Mouse (Mus musculus) neural tube, embryonic 15.5 days (tissue): ENCODE data around the gene Apaf1. TPM values are rescaled to one million over a fixed set of nuclear protein-coding genes. Genes with fewer than 3 reads are reported as not detected.

ENCODE experiments used
- ATAC-seq: fragments of 200-750 bp; cut with Nextera tagmentation; 2 replicates; pipeline ENCODE4 v1.8.0; 2017; ENCODE audit warnings: mild to moderate bottlenecking, moderate TSS enrichment, moderate library complexity; ENCODE audit not compliant: low FRiP score
- H3K27ac ChIP-seq: fragments of 300-500 bp; sonication (generic); replicated peaks from 2 replicates; pipeline ENCODE4 v1.5.1; 2015; ENCODE audit warnings: mild to moderate bottlenecking, inconsistent platforms
- H3K27me3 ChIP-seq: fragments of 300-500 bp; sonication (generic); replicated peaks from 2 replicates; pipeline ENCODE4 v1.6.1; 2015; ENCODE audit warnings: inconsistent platforms
- H3K36me3 ChIP-seq: fragments of 300-500 bp; sonication (generic); 2 replicates; pipeline ENCODE4 v1.6.1; 2015; ENCODE audit warnings: inconsistent platforms
- H3K4me1 ChIP-seq: fragments of 300-500 bp; sonication (generic); 2 replicates; pipeline ENCODE4 v1.6.1; 2015; ENCODE audit warnings: inconsistent platforms
- H3K4me2 ChIP-seq: fragments of 300-500 bp; sonication (generic); 2 replicates; pipeline ENCODE4 v1.6.1; 2015; ENCODE audit warnings: inconsistent platforms, mild to moderate bottlenecking, moderate library complexity
- H3K4me3 ChIP-seq: fragments of 300-500 bp; sonication (generic); replicated peaks from 2 replicates; pipeline ENCODE4 v1.5.1; 2015; ENCODE audit warnings: mild to moderate bottlenecking, inconsistent platforms
- H3K9ac ChIP-seq: fragments of 300-500 bp; sonication (generic); replicated peaks from 2 replicates; pipeline ENCODE4 v1.6.1; 2015; ENCODE audit warnings: mild to moderate bottlenecking, inconsistent platforms
- H3K9me3 ChIP-seq: fragments of 300-500 bp; sonication (generic); replicated peaks from 2 replicates; pipeline ENCODE4 v1.6.1; 2016; ENCODE audit warnings: inconsistent platforms
- WGBS: fragments of 180-500 bp; shearing (Covaris S2); methylation state at CpG from one replicate; pipeline ENCODE4 v1.1.7; 2015; ENCODE audit warnings: mixed read lengths; 5-methylcytosine and 5-hydroxymethylcytosine counted together
- polyA plus RNA-seq: library from polyadenylated mRNA; unstranded; fragments of >200 nt; fragmentation: Nextera tagmentation; extraction: Ambion mirVana; gene quantifications from 2 replicates; pipeline ENCODE4 v1.2.1, GENCODE M21; 2015

The Apaf1 gene
- polyA plus RNA-seq, 1 experiment from 2014 or later, result 14.4 TPM

- H3K4me3 ChIP-seq, result no peak overlapping the region
- no peak overlapping the region for H3K9ac ChIP-seq
- 81% methylated on average over 4 of the region's 4 CpGs for WGBS
- no peak overlapping the region for H3K4me2 ChIP-seq
- no peak for ATAC-seq
- no peaks in the 10 kb centered on the region for H3K27me3 ChIP-seq
- H3K9me3 ChIP-seq, result no peaks in the 10 kb centered on the region
- H3K36me3 ChIP-seq, result peaks cover 31% of the 10 kb centered on the region
- no peak overlapping the region for H3K27ac ChIP-seq
- no peaks in the 10 kb centered on the region for H3K4me1 ChIP-seq
Measured at GRCm38 (mm10) chr10:91109841-91110240, 27.3 kb upstream of the Apaf1 start.

DNA sequence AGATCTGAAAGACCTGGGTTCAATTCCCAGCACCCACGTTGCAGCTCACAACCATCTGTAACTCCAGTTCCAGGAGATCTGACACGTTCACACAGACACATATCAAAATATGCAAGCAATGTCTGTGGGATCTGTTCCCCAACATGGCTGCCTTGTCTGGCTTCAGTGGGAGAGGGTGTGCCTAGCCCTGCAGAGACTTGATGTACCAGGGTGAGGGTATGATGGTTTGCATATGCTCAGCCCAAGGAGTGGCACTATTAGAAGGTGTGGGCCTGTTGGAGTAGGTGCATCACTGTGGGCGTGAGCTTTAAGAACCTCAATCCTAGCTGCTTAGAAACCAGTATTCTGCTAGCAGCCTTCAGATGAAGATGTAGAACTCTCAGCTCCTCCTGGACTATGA is 23.4 kb upstream of the Apaf1 start:
- Histone ChIP-seq H3K27ac (no peak overlapping the region), H3K4me1 (no peaks in the 10 kb centered on the region), H3K4me2 (no peak overlapping the region), H3K36me3 (peaks cover 12% of the 10 kb centered on the region), H3K4me3 (no peak overlapping the region), H3K27me3 (no peaks in the 10 kb centered on the region), H3K9ac (no peak overlapping the region), H3K9me3 (no peaks in the 10 kb centered on the region)
- no peak for ATAC-seq
- 91% methylated on average over 3 of the region's 3 CpGs for WGBS

DNA sequence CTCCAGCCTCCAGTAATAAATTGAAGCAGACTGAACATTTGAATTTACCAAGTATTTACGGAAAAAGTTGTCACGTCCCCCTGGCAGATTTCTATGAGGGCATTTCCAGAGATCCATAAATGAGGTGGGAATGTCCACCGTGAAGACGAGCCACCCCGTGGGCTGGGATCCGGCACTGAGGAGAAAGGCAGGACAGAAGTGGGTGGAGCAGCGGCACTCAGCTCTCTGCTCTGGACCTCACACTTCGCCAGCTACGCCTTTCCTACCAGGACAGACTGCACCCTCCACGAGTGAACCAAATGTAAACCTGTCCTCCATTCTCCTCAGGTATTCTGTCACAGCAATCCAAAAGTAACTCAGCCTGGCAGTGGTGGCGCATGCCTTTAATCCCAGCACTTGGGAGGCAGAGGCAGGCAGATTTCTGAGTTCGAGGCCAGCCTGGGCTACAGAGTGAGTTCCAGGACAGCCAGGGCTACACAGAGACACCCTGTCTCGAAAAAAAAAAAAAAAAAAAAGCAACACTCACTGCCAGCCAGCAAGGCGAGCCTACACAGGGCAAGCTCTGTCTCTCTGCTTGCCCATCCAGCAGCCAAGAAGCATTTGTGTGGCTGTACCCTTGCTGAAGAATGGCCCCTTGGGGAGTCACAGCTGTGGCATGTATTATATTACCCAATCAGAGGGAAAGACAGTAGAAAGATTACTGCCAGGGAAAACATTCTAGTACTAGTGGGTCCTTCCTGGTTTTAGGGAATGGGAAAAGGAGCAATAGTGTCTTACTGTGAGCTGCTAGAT is 20.4 kb upstream of the Apaf1 start:
- H3K9ac ChIP-seq, result no peak overlapping the region
- H3K4me2 ChIP-seq, result no peak overlapping the region
- ATAC-seq, result no peak
- H3K9me3 ChIP-seq, result no peaks in the 10 kb centered on the region
- H3K27me3 ChIP-seq, result no peaks in the 10 kb centered on the region
- H3K4me3 ChIP-seq, result no peak overlapping the region
- H3K4me1 ChIP-seq, result no peaks in the 10 kb centered on the region
- H3K36me3 ChIP-seq, result peaks cover 12% of the 10 kb centered on the region
- WGBS, result 88% methylated on average over 14 of the region's 14 CpGs
- H3K27ac ChIP-seq, result no peak overlapping the region

GRCm38 (mm10) chr10:91101936-91102335 is 19.4 kb upstream of the Apaf1 start:
- 96% methylated on average over 25 of the region's 25 CpGs for WGBS

DNA sequence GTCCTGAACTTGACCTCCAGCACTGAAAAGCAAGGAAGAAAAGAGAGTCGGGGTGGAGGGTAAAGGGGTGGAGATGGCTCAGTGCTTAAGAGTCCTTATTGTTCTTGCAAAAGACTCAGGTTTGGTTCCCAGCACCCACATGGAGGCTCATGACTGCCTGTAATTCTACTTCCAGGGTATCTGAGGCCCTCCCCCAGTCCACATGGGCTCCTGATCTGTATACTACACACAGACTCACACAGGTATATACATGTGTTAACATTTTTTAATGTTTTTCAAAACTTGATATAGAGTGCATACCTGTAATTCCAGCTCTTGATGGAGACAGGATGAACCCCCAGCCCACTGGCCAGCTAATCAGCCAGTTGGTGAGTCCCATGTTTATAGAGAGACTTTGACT is 17.5 kb upstream of the Apaf1 start:
- Histone ChIP-seq H3K4me2 (no peak overlapping the region), H3K9me3 (no peaks in the 10 kb centered on the region), H3K4me1 (no peaks in the 10 kb centered on the region), H3K27me3 (no peaks in the 10 kb centered on the region), H3K36me3 (peaks cover 12% of the 10 kb centered on the region), H3K4me3 (no peak overlapping the region), H3K9ac (no peak overlapping the region), H3K27ac (no peak overlapping the region)
- no peak for ATAC-seq
- 89% methylated on average over 1 of the region's 1 CpGs for WGBS

More at GRCm38 (mm10) chr10:91101936-91102335, 19.4 kb upstream of the Apaf1 start:
- no peaks in the 10 kb centered on the region for H3K9me3 ChIP-seq
- H3K4me2 ChIP-seq, result no peak overlapping the region
- H3K27me3 ChIP-seq, result no peaks in the 10 kb centered on the region
- peaks cover 12% of the 10 kb centered on the region for H3K36me3 ChIP-seq
- H3K27ac ChIP-seq, result no peak overlapping the region
- no peak for ATAC-seq
- H3K4me3 ChIP-seq, result no peak overlapping the region
- no peak overlapping the region for H3K9ac ChIP-seq
- H3K4me1 ChIP-seq, result no peaks in the 10 kb centered on the region

DNA sequence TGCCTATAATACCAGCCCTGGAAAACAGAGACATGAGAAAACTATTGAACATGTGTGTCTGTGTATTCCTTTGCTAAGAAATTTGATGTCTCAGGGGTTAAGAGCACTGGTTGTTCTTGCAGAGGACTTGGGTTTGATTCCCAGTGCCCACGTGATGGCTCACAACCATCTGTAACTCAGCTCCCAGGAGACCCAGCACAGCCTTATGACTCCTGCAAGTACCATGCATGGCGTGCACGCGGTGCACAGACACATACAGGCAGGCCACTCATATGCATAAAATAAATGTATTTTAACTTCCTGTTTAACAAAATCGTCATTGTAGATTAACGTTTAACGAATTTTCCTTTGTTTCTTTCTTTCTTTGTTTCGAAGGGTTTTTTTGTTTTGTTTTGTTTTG is 15.5 kb upstream of the Apaf1 start:
- H3K4me3 ChIP-seq, result no peak overlapping the region
- H3K4me1 ChIP-seq, result no peaks in the 10 kb centered on the region
- H3K9ac ChIP-seq, result no peak overlapping the region
- no peak overlapping the region for H3K27ac ChIP-seq
- H3K9me3 ChIP-seq, result no peaks in the 10 kb centered on the region
- H3K36me3 ChIP-seq, result peaks cover 12% of the 10 kb centered on the region
- WGBS, result 94% methylated on average over 8 of the region's 8 CpGs
- no peaks in the 10 kb centered on the region for H3K27me3 ChIP-seq
- no peak overlapping the region for H3K4me2 ChIP-seq
- no peak for ATAC-seq

DNA sequence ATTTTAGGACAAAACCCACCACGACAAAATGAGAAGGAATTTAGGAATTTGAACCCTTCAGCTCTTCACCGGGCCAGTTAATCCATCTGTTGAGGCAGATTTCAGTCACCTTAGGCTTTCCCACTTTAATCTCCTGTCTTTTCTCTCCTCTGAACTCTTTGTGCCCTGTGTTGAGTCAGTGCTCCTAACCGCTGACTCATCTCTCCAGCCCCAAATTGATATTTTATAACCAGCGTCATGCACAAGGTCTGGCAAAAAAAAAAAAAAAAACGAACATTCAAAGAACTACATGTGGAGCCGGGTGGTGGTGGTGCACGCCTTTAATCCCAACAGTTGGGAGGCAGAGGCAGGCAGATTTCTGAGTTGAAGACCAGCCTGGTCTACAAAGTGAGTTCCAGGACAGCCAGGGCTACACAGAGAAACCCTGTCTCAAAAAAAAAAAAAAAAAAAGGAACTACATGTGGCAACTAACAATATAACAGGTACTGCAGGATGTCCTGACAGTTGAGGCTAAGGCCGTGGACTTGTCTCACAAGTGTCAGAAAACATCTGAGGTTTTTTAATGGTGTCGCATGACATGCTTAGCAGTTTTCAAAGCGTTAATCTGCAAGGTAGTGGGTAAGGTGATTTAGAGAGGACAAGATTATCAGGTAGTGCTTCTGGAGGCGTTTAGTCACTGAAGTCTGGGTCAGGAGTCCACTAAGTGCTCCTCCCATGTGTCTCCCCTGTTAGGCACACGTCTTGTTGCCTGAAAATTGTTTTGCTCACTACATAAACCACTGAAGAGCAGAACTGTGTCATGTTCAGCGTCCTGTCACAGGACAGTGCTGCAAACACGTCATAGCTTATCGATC is 11.9 kb upstream of the Apaf1 start:
- Histone ChIP-seq H3K9me3 (no peaks in the 10 kb centered on the region), H3K36me3 (no peaks in the 10 kb centered on the region), H3K4me2 (no peak overlapping the region), H3K9ac (no peak overlapping the region), H3K4me1 (no peaks in the 10 kb centered on the region), H3K27ac (no peak overlapping the region), H3K4me3 (no peak overlapping the region), H3K27me3 (no peaks in the 10 kb centered on the region)
- WGBS, result 92% methylated on average over 15 of the region's 15 CpGs
- ATAC-seq, result no peak

DNA sequence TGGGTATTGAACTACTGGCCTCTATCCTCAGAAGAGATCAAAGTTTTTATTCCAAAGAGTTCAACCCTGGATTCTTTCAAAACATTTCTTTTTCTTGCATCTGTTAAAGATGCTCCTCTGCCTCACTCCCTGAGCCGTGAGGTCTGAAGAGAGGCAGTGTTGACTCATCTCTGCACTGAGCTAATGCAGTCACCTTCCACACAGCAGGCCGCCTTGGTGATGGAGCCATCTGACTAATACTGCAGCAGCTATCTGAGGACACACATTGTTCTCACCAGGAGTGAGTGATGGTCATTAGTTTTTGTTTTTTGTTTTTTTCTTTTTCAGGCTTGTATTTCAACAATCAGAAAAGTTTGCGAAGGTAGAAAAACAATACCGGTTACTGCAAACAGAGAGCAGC is 10.2 kb upstream of the Apaf1 start:
- H3K27me3 ChIP-seq, result no peaks in the 10 kb centered on the region
- no peaks in the 10 kb centered on the region for H3K9me3 ChIP-seq
- 86% methylated on average over 4 of the region's 4 CpGs for WGBS
- H3K4me2 ChIP-seq, result no peak overlapping the region
- no peaks in the 10 kb centered on the region for H3K4me1 ChIP-seq
- no peak overlapping the region for H3K27ac ChIP-seq
- ATAC-seq, result no peak
- no peak overlapping the region for H3K9ac ChIP-seq
- no peaks in the 10 kb centered on the region for H3K36me3 ChIP-seq
- H3K4me3 ChIP-seq, result no peak overlapping the region

DNA sequence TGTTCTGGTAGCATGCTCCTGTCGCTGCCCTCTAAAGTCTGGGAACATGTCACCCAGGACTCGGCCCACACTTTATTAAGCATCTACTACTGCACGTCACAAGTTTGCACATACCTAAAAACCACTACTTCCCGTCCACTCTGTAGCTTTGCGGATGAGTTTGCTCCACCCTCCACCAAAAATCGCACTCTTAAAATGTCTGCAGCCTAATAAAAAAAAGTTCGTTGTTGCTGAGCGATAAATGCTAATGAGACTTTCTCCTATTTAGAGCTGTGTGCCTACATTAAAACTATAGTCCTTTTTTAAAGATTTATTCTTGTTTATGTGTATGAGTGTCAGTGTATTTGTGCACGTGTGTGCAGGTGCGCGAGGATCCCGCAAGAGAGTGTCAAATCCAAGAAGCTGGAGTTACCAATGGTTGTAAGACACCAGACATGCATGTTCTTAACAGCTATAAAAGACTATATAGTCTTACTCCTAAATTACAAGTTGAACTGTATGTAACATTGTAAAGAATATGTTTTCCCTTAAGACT is 890 bp upstream of the Apaf1 start:
- ATAC-seq, result no peak
- Histone ChIP-seq H3K9me3 (no peaks in the 10 kb centered on the region), H3K9ac (peak overlapping the region; percentile 60), H3K36me3 (peaks cover 5% of the 10 kb centered on the region; the same call in 1 of the 2 replicates), H3K27ac (peak overlapping the region; percentile 78), H3K27me3 (no peaks in the 10 kb centered on the region), H3K4me2 (peak overlapping the region; percentile 73), H3K4me1 (peaks cover 9% of the 10 kb centered on the region; the same call in 1 of the 2 replicates), H3K4me3 (peak overlapping the region; percentile 81)
- 48% methylated on average over 12 of the region's 12 CpGs for WGBS

GRCm38 (mm10) chr10:91081959-91082507 is 537 bp downstream of the Apaf1 start:
- peaks cover 13% of the 10 kb centered on the region for H3K36me3 ChIP-seq
- peak overlapping the region; percentile 87 for H3K27ac ChIP-seq
- no peaks in the 10 kb centered on the region for H3K27me3 ChIP-seq
- ATAC-seq, result peak; percentile 39
- H3K9ac ChIP-seq, result peak overlapping the region; percentile 81
- peaks cover 9% of the 10 kb centered on the region; the same call in 1 of the 2 replicates for H3K4me1 ChIP-seq
- under 1% methylated on average over 25 of the region's 27 CpGs for WGBS
- no peaks in the 10 kb centered on the region for H3K9me3 ChIP-seq
- peak overlapping the region; percentile 81 for H3K4me3 ChIP-seq
- H3K4me2 ChIP-seq, result peak overlapping the region; percentile 73

DNA sequence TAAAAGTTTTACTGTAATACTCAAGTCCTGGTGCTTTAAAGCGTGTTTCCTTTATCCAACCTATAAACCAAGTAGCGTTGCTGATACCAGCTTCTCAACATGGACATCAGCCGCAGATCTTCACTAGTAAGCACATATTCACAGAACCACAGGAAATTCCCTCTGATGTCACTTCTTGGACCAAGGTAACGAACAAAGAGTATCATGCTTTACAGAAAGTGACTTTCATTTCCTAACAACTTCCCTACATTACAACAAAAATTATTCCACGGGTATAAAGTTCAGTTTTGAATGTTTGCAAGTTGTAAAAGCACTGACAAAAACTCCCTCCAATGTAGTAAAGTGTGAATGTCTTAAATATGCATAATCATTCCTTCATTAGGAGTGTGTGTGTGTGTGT is 2.0 kb downstream of the Apaf1 start:
- Histone ChIP-seq H3K27ac (no peak overlapping the region), H3K27me3 (no peaks in the 10 kb centered on the region), H3K4me2 (no peak overlapping the region), H3K36me3 (peaks cover 24% of the 10 kb centered on the region), H3K4me1 (peaks cover 9% of the 10 kb centered on the region; the same call in 1 of the 2 replicates), H3K9ac (no peak overlapping the region), H3K9me3 (no peaks in the 10 kb centered on the region), H3K4me3 (no peak overlapping the region)
- 90% methylated on average over 5 of the region's 5 CpGs for WGBS
- ATAC-seq, result no peak
